Mouse (Mus musculus) layer of hippocampus, adult 9-10 months (tissue): ENCODE results near the gene Map1b.

Source experiments
- DNase-seq: peaks from one replicate; pipeline ENCODE4 v3.0.0; 2022; ENCODE audit warnings: low spot score

The Map1b gene

DNA sequence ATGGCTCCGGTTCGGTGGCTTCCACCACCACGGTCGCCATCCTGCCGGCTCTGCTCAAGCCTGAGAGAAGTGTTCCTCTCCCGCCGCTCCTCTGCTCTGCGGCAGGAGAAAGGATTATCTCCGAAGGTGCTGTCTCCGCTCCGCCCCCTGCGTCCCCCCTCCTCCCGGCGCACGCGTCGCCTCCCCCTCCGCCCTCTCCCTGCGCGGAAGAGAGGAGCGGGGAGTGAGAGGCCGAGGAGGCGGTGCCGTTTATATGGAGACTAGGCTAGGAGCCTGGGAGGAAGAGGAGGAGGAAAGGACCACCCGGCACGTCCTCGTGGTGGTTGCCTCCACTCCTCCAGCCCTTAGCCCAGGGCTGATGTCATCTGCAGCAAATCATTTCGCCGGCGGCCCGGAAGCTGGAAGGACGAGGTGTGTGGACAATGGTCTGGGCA, at the start of gene Map1b:
Gene Map1b (minus strand): TSS at position 93 of the 434 bp plus-strand sequence.
- no peak for DNase-seq

DNA sequence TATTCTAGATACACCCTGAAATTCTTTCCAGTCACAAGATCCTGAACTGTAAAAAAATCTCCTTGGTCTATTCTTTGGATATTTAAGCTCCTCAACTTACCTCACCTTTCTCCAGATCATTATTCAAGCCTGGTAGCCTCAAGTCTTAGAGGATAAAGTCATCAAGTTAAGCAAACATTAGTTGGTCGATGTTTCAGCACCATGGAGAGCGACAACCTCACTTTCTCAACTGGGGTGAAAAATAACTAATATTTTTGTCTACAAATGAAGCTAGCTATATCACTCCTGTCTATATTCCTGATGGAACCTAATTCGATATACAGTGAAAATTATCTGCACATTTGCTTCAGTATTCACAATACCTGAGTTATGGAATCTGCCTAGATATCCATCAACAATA, 48.0 kb upstream of the Map1b start:
- no peak for DNase-seq

DNA sequence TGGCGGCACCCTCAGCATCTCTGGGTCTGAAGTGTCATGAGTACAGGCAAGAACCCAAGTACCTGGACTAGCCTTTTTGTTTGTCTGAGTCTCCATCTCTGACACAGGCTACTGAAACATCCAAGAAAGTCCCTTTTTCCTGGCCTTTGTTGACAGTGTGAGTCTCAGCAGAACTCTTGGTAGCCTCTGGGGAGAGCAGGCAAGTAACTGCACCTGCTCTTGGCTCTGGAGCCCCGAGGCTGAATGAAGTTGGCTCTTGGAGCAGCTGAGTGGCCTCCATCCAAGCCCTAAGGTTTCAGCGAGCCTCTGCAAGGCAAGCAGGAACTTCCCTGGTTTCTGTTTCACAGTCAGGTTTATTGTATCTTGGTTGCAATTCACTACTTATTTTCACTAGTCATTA, 46.7 kb upstream of the Map1b start:
- no peak for DNase-seq

DNA sequence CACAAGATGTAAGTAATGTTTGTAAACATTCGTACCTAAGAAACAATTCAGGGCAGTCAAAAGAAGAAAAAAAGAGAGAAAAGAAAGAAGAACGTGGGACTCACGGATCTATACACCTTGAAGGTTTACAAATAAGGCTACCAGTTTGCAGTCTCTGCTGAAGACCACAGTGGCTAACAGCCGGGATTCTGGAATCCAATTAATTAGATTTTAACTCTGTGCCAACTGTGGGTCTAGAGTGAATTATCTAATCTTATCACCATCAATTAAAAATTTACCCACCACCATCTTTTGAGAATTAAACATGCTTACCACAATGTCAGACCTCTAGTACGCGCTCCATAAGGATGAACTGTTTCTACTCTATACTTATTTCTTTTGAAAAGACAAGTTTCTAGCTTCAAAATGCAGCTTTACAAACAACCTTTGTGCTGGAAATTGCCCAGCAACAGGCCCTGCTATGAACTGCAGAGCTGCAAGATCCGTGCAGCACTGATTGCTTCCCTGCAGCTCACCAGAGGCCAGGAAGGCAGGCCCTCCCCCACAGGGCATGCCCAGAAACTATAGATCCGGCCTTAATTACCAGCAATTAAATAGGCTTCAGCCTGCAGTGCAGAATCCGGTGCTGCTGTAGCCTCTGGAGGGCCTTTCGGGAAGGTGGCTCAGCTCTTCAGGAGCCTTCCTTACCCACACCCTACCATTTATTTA, 45.7 kb upstream of the Map1b start:
- DNase-seq = no peak

DNA sequence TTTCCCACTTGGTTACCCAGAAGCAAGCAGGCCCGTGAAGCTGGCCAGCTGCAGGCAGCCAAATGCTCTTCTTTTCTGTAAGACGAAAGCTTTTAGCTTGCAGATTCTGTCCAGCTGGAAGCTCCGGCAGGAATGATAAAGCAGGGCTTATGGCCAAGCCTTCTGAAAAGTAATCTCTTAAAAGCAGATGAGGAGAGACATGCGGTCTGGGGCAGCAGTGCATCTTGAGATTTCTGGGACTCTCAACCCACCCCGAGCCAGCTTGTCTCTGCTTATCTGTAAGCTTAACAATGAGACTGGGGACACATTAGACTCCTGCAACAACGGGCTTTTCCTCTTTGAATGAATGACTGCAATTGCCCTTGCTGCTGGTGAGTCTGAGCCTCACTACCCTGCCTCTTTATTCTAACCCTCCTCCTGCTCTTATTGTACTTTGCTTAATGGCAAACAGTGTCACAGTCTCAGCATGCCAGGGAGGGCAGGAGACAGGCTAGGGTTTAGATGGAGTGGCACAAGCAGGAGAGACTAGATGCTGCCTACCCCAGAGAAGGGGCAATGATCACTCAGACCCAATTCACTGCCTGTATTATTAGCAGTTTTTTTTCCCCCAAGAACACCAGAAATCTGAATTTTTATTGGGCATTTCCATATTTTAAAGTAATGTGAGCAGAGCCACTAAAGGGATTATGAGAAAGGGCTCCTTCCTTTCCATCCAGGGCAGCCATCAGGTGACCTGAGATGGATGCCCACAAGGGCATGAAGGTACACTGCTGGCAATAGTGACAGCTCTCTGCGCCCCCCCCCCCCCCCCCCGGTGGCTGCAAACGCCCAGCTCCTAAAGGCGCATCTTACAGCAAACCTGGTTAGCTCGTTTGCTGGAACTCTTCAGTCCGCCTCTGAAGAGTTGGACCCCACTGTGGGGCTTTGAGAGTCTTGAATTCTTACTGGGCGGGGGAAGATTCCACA, 44.6 kb upstream of the Map1b start:
- DNase-seq = no peak

DNA sequence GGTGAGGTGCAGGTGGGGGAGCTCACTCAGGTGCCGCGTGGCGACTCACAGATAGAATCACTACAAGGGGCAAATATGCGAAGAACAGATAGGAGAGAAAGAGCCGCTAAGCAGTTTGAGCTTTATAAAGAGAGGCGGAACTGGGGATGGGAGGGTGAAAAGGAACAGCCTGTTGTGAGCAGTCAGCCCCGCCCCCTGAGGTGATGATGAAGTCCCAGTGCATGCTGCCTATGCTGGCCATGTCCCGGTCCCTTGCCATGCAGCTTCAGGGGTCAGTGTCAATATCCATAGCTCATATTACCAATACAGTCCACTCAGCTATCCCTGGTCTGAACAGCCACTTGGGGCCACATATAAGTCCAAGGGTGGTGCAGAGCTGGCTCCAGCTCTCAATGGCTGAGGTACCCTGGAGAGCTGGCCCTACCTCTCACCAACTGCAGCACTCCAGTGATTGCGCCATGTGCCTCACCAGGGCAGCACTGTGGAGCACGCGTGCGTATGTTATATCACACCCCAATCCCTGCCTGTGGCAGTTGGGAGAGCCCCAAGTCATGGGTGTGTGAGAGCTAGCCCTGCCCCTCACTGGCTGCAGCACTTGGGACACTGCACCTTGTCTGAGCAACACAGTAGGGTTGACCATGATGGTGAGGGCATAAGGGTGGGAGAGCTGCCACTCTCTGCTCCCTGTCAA, 42.0 kb upstream of the Map1b start:
- no peak for DNase-seq

DNA sequence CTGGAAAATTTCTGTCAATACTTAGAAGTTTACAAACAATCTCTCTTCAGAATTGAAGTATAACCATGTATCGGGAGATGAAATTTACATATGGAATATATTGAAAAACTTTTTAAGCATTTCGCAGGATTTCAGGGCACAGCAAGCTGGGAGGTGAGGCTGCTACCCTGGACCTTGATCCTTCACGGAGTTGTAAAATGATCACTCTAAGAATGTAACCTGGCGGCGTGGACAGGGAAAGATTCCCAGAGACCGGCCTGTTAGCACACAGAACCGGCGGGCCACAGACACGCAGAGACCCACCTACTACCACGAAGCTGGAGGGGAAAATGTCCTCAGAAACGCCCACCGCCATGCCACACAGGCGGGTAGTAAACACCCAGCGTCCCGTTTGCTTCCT, 41.5 kb upstream of the Map1b start:
- no peak for DNase-seq

DNA sequence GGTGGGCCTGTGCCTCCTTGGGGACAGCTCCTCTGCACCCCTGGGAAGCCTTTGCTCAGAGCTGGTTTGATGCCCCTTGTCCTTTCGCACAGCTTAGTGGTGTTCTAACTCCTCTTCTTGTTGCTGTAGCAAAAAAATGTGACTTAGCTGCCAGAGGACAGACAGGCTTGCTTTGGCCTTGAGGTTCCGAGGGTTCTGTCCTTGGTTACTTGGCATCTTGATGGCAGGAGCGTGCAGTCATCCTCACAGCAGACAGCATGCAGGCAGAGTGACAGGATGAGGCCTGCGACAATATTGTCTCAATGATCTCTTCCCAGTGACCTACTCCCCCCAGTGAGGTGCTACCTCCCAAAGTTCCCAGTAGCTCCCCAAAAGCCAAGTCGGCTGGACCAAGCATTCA, 41.0 kb upstream of the Map1b start:
- no peak for DNase-seq

DNA sequence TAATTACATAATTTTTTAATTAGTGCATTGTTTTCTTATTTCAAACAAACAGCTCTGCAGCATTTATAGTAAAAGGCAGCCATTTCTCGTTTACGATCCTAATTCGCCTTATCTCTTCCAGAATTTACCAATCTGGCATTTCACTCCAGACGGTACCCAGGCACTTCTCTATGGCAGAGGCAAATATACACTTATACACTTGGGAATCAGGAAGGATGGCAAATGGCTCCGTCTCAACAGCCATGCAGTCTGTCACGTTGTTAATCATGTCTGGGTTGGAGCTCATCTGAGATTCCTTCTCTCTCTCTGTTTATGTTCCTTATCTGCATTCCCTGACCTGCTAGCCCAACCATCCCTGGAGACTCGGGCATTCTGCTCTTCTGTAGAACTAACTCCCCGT, 38.6 kb upstream of the Map1b start:
- no peak for DNase-seq

DNA sequence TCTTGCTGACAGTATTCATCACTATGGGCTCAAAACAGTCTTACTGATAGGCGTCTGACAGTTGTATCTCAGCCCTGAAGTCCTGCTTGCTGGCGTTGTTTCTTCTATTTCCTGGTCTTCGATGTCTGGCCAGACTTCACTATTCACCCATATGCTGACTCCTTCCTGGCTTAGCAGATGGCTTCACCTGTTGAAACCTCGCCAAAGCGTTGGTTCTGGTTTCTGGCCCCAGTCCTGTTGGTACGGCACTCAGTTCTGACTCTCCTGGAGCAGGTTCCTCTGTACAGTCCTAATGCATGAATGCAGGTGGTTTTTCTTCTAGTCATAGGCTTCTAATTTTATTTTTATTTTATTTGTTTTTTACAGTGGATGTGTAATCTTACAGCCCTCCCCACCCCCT, 38.1 kb upstream of the Map1b start:
- no peak for DNase-seq

DNA sequence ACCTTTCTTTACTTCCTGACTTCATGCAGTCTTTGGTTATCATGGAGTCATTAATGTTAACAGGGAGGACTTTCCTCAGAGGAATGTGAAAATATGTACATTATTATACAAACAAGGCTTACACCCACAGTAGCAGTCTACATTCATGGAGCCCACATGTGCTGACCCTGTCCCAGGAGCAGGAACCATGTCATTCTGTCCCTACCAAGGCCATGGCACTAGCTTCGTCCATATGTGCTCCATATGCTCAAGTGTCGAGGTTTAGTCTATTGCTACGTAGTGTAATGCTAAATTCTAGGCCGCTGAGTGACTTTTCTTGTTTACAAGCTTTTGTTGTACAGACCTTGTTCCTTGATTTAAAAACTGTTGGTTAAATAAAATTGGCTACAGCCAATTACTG, 36.0 kb upstream of the Map1b start:
- no peak for DNase-seq

DNA sequence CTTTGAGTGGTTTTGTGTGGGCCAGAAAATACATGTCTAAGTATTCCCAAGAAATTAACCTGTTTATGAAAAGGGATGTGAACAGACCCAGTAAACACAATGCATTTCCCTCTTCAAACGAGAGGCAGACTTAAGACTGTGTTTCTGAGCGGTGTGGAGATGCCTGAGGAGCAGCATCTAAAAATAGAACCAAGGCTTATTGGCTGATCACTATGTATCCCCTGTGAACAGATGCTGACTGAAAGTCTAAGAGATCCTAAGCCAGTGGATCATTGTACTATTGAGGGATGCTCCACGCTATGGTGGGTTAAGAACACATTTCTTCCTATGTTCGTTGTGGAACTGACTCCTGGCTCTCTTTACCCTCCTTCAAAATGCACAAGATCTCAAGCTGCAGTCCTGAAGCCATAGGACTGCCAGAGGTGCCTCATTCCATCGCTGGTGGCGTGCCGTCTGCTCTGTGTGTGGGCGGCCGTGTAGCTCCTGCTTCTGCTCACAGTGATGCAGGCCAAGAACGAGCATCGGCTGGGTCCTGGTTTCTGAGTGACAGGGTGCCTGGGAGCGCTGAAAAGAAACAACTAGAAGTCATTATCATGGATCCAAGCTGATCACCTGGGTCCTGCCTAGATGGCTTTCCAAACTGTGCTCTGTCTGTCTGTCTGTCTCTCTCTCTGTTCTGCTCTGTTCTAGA, 34.5 kb upstream of the Map1b start:
- no peak for DNase-seq

DNA sequence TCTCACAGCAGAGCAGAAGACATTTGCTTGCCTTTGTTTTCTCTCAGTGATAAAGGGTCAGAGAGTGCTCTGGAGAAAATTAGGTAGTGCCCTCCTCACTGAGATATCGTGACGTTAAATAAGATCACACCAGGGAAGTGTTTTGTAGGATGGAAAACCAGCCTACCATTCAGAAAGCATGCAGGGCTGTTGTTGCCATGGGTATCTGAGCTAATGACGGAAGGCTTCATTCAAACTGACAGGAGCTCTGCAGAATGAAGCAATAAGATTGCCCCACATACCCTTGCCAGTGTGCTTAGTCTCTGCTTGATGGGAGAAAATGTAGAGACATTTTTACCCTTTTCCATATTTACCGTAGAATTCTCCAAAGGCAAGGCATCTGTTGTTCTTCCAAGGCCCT, 33.7 kb upstream of the Map1b start:
- no peak for DNase-seq

DNA sequence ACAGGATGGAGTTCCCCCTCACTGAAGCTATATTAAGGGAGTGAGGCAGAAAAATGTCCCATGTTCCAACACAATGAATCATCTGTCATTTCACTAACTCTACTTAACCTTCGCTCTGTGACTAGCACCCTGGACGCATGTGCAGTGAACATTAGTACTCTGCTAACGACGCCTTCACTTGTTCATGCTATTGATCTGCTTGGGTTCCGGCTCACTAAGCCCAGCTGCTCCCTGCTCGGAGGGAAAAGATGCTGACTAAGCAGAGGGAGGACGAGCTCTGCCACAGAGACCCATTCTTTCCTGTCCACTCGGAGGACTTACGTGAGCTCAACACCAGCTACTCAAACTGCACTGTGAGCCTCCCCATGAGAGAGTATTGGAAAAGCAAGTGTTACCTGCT, 33.2 kb upstream of the Map1b start:
- no peak for DNase-seq

DNA sequence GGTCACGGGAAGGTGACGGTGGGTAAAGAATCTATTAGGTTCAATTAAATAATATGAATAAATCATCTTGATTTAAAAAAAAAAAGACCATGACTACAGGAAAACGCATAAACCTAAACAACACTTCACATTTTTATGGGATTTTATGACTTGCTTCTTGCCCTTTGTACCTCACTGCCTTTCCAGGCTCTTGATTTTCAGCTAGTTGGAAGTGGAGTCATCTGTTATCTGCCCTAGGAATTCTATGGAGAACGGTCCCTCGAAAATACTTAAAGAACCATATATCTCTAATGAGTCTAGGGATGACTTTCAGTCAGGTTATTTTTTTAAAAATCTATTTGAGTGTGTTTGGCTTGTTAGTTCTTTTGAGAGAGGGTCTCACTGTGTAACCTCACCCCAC, 30.5 kb upstream of the Map1b start:
- no peak for DNase-seq

DNA sequence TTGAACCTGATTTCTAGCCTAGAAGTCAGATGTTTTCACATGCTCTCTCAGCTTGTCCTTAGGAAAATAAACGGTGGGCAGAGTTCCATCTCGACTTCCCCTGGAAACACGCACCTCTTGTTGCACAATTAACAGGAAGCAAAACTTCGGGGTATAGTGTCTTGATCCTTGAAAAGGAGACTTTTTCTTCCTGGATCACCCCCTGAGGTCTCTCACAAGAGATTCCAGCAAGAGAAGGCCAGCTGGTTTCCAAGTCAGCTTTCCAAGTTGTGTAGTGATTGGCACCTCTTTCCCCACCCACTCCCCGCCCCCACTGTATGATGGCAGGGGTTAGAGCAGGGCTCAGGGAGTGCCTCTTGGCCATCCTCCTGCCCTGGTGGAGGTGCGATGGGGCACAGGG, 28.9 kb upstream of the Map1b start:
- no peak for DNase-seq

DNA sequence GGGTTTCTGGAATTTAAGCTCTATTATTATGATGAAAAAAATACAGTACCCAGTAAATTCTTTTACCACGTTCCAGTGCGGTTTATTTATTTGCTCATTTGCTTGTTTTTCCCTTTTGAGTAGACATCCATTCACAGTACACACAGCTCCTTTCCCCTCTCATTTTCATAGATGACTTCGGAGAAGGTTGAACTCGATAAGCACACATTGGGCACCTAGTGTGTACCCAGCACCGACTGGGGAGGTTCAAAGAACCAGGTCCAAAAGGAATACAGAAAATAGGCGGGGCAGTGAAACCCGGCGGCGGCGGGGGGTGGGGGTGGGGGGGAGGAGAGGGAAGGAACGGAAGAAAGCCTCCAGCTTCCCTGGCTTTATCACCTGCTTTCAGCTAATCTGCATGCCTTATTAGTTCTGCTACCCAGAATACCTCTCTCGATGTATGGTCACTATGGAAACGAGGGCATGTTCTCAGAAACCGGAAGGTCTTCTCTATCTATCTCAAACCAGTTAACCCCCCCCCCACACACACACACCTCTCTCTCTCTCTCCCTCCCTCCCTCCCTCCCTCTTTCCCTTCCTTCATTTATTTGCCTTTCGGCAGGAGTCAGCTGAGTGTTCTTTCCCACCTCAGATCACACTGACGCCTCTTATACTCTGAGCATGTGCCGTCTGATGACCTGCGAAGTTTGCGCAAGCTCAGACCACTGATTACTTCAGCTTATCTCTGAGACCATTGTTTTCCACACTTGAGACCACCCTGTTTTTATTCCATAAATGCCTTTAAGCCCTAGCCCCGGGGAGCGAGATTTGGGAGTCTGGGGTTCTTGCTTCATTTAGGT, 25.3 kb upstream of the Map1b start:
- DNase-seq = no peak

DNA sequence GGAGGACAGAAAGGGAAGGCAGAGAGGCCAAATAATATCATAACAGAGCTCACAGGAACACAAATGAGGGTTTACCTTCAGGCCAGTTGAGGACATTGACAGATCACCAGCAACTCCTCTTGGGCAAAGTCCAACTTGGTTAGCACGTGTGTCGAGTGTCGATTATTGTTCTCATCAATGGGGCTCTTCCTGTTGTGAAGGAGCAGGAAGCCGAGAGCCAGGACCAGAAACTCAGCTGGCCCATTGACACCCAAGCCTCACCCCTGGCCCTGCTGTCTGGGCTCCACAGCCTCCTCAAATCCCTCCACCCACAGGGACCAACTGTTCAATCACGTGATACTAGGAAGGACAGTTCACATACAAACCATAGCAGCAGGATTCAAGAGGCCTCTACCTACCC, 22.9 kb upstream of the Map1b start:
- no peak for DNase-seq

DNA sequence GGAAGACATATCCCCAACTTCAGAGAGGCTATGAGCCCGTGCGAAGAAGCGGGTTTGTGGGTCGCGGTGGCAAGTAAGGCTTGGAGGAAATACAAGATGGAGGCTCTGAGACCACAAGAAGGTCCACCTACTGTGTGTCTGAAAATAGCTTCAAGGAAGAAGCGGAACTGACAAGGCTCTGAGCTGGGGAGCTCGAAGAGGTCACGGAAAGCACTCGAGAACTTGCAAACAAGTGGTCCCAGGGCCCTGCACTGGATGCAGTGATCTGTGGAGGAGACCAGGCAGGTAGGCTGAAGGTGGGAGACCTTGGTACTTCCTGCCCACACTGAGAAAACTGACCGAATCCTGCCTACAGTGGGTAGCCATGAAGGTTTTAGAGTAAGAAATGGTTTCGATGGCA, 22.5 kb upstream of the Map1b start:
- DNase-seq = no peak

DNA sequence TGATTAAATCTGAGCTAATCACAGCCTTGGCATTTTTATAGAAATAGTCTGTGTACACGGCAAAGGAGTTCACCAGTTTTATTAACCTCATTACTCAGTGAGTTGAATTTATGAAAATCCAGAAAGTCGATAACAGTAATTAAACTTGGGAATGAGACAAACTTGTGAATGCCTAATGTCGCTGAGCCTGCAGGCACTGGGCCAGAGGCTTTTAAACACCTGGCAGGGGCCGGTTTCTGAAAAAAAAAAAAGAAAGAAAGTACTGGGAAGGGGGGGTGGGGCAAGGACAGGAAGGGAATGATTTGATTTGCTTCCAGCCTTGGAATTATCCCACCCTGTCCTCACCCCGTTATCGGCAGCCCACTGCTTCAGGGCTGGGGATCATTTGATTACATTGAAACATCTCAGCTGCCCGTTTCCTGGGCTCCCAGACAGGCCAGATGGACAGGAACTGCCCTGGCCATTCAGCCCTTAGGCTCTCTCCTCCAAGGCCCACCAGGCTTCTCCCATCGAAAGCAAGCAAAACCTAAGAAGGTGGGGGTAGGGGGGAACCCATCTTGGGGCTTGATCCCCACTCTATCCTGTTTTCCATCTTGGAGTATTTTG, 21.7 kb upstream of the Map1b start:
- DNase-seq = no peak

DNA sequence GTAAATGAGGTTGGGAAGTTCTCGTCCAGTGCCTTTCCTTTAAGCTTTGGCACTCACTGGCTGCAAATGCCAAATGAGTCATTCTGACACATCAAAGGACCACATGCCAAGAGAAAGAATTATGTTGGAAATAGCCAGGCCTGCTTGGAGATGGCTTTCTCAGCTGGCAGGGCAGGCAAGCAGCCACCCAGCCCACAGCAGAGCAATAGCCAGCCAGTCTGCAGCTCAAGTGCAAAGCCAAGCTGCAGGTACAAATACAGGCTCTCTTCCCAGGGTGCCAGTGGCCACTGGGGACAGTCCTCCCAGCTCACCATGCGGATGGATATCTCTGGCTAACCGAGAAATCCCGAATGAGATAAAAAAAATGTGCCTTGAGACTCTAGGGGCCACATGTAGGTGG, 12.1 kb upstream of the Map1b start:
- DNase-seq = no peak
